Mouse (Mus musculus) NIH3T3 (cell line): ENCODE measurements around the gene Thra.

ENCODE experiments used
- DNase-seq: peaks from one replicate; pipeline ENCODE4 v3.0.0-alpha.2; 2012; ENCODE audit warnings: low read depth

The Thra gene

GRCm38 (mm10) chr11:98765421-98766309, 25.2 kb downstream of the Thra start:
- no peak for DNase-seq

GRCm38 (mm10) chr11:98766346-98766745, 25.9 kb downstream of the Thra start:
- DNase-seq = no peak

- DNase-seq = no peak
Measured at GRCm38 (mm10) chr11:98766816-98767215, 26.4 kb downstream of the Thra start.

- no peak for DNase-seq
Measured at GRCm38 (mm10) chr11:98767276-98767675, 26.8 kb downstream of the Thra start.

GRCm38 (mm10) chr11:98767713-98768112, 27.3 kb downstream of the Thra start:
- no peak for DNase-seq

- DNase-seq = no peak
Measured at GRCm38 (mm10) chr11:98768127-98769006, 27.9 kb downstream of the Thra start.

- DNase-seq = no peak
Measured at GRCm38 (mm10) chr11:98769007-98769954, 28.8 kb downstream of the Thra start.

- DNase-seq = no peak
Measured at GRCm38 (mm10) chr11:98770096-98770975, 29.9 kb downstream of the Thra start.

GRCm38 (mm10) chr11:98771131-98771530, 30.7 kb downstream of the Thra start:
- no peak for DNase-seq

GRCm38 (mm10) chr11:98771844-98772525, 31.5 kb downstream of the Thra start:
- peak; percentile 31 for DNase-seq

GRCm38 (mm10) chr11:98772667-98773171, 32.3 kb downstream of the Thra start:
- peak; percentile 61 for DNase-seq

- DNase-seq = peak; percentile 98
Measured at GRCm38 (mm10) chr11:98773635-98774295, 33.3 kb downstream of the Thra start.

- no peak for DNase-seq
Measured at GRCm38 (mm10) chr11:98774582-98775347, 34.3 kb downstream of the Thra start, which contains the start of gene Nr1d1. Gene Nr1d1, minus strand, starts transcription at chr11:98775333.

- DNase-seq = peak; percentile 99
Measured at GRCm38 (mm10) chr11:98775348-98776051, 35.1 kb downstream of the Thra start.

- DNase-seq = no peak
Measured at GRCm38 (mm10) chr11:98776052-98776764, 35.8 kb downstream of the Thra start.

GRCm38 (mm10) chr11:98776843-98777590, 36.6 kb downstream of the Thra start:
- DNase-seq = peak; percentile 69
